Mouse (Mus musculus): ENCODE results near the gene Tsen54.

DNA sequence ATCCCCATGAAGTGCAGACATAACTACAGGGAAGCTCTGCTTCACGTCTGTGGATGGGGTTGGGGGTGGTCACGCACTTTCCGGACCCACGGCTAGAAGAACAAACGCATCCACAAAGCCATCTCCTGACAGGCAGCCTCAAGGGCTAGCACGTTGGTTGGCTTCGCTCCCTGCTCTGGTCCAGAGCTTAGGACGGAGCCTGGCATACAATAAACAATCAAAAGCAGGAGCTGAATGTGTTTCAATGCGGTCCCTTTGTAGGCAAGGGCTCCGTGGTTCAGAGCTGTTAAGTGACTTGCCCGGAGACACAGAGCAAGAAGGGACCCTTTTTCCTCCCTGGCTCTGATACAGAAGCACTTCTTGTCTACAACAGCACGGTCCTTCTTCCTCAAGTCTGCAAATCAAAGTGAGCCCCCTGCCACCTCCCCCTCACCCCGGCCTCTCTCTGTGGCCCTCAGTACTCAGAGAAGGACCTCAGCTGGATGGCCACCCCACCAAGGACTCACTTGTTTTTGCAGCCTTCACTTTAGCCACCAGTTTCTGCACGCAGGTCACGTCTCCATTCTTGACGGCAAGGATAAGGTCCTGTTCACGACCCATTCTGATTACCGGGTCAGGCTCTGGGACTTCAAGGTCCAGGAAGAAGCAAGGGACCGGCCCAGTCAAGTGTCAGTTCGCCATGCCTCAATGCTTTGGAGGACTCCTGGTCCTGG lies 3.0 kb upstream of the Tsen54 start:
- TF ChIP-seq POLR2A (IDR thresholded peaks at IDR 0.05; ENCODE audit: low read depth, low read length) = no peak
- TF ChIP-seq CTCF (IDR thresholded peaks at IDR 0.05; ENCODE audit: borderline replicate concordance, insufficient read depth, low read length) = no peak

Measured in embryonic fibroblast, embryonic 13.5 days (primary cell).